ENCODE assay signal across 7 mouse cellular contexts in genomic region chr16:45653934-45654332, GRCm38 (mm10). TPM values are rescaled to one million over a fixed set of nuclear protein-coding genes. Genes with fewer than 3 reads are reported as not detected.
DNase-seq lines count a peak whose midpoint lies in the region; ATAC-seq and TF ChIP-seq lines count a peak whose summit lies in the region.

BC016579 (minus strand) TSS chr16:45654068.

- H3K9ac ChIP-seq in forebrain, embryonic 14.5 days (ENCODE audit: low read length), result no peak within 1 kb of the TSS

- DNase-seq in B cell, adult 2 months, result peak; percentile 21 to 27
- DNase-seq in forebrain, embryonic 14.5 days (ENCODE audit: low spot score), result no peak
- peak; percentile 64 to 79 for DNase-seq in kidney, postnatal 25 days
- peak; percentile 24 for DNase-seq in testis, postnatal 14 days (ENCODE audit: low spot score)
- DNase-seq in spleen, postnatal 36 days (ENCODE audit: low spot score in 2 of 2), result no peak

- peak within 1 kb of the TSS; percentile 77 for H3K4me3 ChIP-seq in E14TG2a.4 (replicated peaks; ENCODE audit: low read length)
- H3K4me3 ChIP-seq in forebrain, embryonic 14.5 days (ENCODE audit: low read depth, low read length), result peak within 1 kb of the TSS; percentile 19

- no peak for TF ChIP-seq CTCF in E14TG2a.4 (conservative IDR thresholded peaks at IDR 0.05; ENCODE audit: low read length)

- H3K27ac ChIP-seq in forebrain, embryonic 14.5 days (ENCODE audit: low read depth, low read length), result no peak within 1 kb of the TSS

- peaks cover 19% of the 10 kb centered on the region for H3K4me1 ChIP-seq in E14TG2a.4 (replicated peaks; ENCODE audit: low read depth, low read length)
- H3K4me1 ChIP-seq in forebrain, embryonic 14.5 days (ENCODE audit: control insufficient read depth, insufficient read depth, low read length), result no peaks in the 10 kb centered on the region; the same call in 1 of the 2 replicates

- WGBS in forebrain, embryonic 14.5 days, result 3% methylated on average over 20 of the region's 20 CpGs

- peaks cover 31% of the 10 kb centered on the region for H3K27me3 ChIP-seq in E14TG2a.4 (ENCODE audit: insufficient read depth, low read length)
- peaks cover 6% of the 10 kb centered on the region; the same call in 1 of the 2 replicates for H3K27me3 ChIP-seq in forebrain, embryonic 14.5 days (replicated peaks; ENCODE audit: control insufficient read depth, insufficient read depth, low read length)

- H3K9me3 ChIP-seq in E14TG2a.4 (ENCODE audit: low read length), result no peaks in the 10 kb centered on the region
- no peaks in the 10 kb centered on the region for H3K9me3 ChIP-seq in forebrain, embryonic 14.5 days (replicated peaks; ENCODE audit: control insufficient read depth, low read length)

- H3K4me2 ChIP-seq in forebrain, embryonic 14.5 days (ENCODE audit: low read length), result peak within 1 kb of the TSS; percentile 46

- ATAC-seq in forebrain, embryonic 14.5 days, result no peak
- peak; percentile 64 for ATAC-seq in megakaryocyte, adult 5-6 weeks (ENCODE audit: poor library complexity, severe bottlenecking)

- no peaks in the 10 kb centered on the region for H3K36me3 ChIP-seq in E14TG2a.4 (ENCODE audit: insufficient read depth, low read length)
- H3K36me3 ChIP-seq in forebrain, embryonic 14.5 days (ENCODE audit: control insufficient read depth, insufficient read depth, low read length), result no peaks in the 10 kb centered on the region

RNA-seq across cellular contexts. Expression of gene BC016579, which starts in this region (rescaled TPM):
- polyA plus RNA-seq in forebrain, embryonic 14.5 days (2014; fragmentation: Nextera tagmentation; extraction: Ambion mirVana), result not detected in 2 replicates
- 0.71 and 0.98 TPM in 2 replicates for total RNA-seq in megakaryocyte, adult 5-6 weeks (2015)
- 0.07 TPM in 1 of 2 replicates, not detected in the other for total RNA-seq in megakaryocyte, adult 5-6 weeks (2017)

Comparison
In these comparisons a context has a peak if more than half of its experiments do, and no peak if none do; other contexts are left out.
1. Peak in ATAC-seq in megakaryocyte, adult 5-6 weeks; RNA of the gene not detected or under 1 TPM.
2. DNase-seq: peak in B cell, adult 2 months (2 of 2), kidney, postnatal 25 days (2 of 2) and testis, postnatal 14 days (single experiment); none in forebrain, embryonic 14.5 days (single experiment) and spleen, postnatal 36 days (0 of 2).